Mouse (Mus musculus): Measurements from ENCODE around the gene Tecpr2. TPM values are rescaled to one million over a fixed set of nuclear protein-coding genes. Genes with fewer than 3 reads are reported as not detected.
"Not testable (repeated sequence)": the region's sequence is repeated elsewhere in the genome, so short reads cannot be mapped to it uniquely, and the experiment has no call there.

Tecpr2 gene
- polyA plus RNA-seq, 1 experiment from 2014 or later, result 5.2 TPM

DNA sequence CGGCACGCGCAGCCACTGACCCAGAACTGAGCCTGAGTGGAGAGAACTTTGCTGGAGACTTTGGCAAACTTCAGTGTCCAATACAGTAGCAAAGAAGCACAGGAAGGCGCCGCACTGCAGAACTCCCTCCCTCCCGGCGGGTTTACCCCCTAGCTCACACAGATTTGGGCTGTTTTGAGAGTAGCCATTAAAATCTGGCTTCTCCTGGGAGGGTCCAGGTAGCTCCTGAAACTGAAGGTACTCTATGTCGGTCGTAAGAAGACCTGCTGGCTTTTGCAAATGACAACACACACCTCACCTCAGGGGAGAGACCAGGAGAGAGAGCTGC, 38.2 kb upstream of the Tecpr2 start:
- no peaks in the 10 kb centered on the region for H3K27me3 ChIP-seq
- 10% methylated on average over 9 of the region's 9 CpGs for WGBS
- no peak for ATAC-seq (ENCODE audit: insufficient number of reproducible peaks, low FRiP score, low TSS enrichment, low read depth)

DNA sequence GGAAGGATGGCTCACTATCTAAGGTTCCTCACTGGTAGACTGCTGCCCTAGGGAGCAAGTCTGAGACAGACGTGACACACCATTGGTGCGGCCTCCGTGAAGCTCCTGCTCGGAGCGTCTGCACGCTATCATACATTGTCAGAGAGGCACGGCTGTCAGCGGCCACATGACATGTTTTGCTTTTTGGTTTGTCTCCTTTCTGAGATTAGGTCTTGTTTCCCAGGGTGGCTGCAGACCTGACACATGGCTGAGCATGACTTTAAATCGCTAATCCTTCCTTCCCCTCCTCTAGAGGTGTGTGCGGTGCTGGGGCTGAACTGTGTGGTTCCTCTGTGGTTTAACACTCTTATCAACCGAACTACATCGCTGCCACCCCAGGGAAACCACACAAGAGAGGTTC, 37.6 kb upstream of the Tecpr2 start:
- no peaks in the 10 kb centered on the region for H3K9me3 ChIP-seq (replicated peaks)
- peaks cover 15% of the 10 kb centered on the region for H3K36me3 ChIP-seq
- no peaks in the 10 kb centered on the region for H3K27me3 ChIP-seq
- H3K4me2 ChIP-seq (replicated peaks), result peak overlapping the region; percentile 68
- H3K4me1 ChIP-seq, result peaks cover 29% of the 10 kb centered on the region
- no peak overlapping the region for H3K9ac ChIP-seq
- no peak for ATAC-seq (ENCODE audit: insufficient number of reproducible peaks, low FRiP score, low TSS enrichment, low read depth)
- no peak overlapping the region for H3K27ac ChIP-seq (replicated peaks)
- H3K4me3 ChIP-seq (replicated peaks), result peak overlapping the region; percentile 89; the same call in 1 of the 2 replicates
- 75% methylated on average over 12 of the region's 12 CpGs for WGBS

More for the DNA sequence above, 38.2 kb upstream of the Tecpr2 start:
- Histone ChIP-seq H3K4me2 (replicated peaks) (peak overlapping the region; percentile 68), H3K9ac (peak overlapping the region; percentile 76), H3K36me3 (peaks cover 11% of the 10 kb centered on the region), H3K4me3 (replicated peaks) (peak overlapping the region; percentile 89), H3K9me3 (replicated peaks) (no peaks in the 10 kb centered on the region), H3K4me1 (peaks cover 34% of the 10 kb centered on the region), H3K27ac (replicated peaks) (peak overlapping the region; percentile 84)

DNA sequence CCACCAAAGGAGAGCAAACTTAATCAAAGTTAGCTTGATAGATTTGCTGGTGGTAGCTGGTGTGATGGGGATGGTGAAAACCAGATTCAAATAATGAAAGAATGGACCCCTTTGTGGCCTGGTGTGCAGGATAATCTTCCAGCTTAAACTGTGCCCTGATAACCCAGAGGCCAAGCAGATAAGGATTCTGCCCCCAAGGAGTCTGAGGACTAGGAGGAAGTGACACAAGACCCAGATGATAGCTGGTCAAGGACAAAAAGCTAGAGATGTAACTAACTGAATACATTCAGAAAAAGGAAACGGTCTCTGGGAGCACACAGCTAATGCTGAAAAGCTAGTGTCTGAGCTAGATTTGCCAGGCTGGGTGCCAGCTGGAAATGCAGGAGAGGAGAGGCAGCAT, 37.1 kb upstream of the Tecpr2 start:
- no peak overlapping the region for H3K4me2 ChIP-seq (replicated peaks)
- no peaks in the 10 kb centered on the region for H3K27me3 ChIP-seq
- 85% methylated on average over 1 of the region's 1 CpGs for WGBS
- no peak overlapping the region for H3K27ac ChIP-seq (replicated peaks)
- H3K4me3 ChIP-seq (replicated peaks), result no peak overlapping the region
- H3K4me1 ChIP-seq, result peaks cover 29% of the 10 kb centered on the region
- peaks cover 15% of the 10 kb centered on the region for H3K36me3 ChIP-seq
- ATAC-seq (ENCODE audit: insufficient number of reproducible peaks, low FRiP score, low TSS enrichment, low read depth), result no peak
- no peak overlapping the region for H3K9ac ChIP-seq
- no peaks in the 10 kb centered on the region for H3K9me3 ChIP-seq (replicated peaks)

DNA sequence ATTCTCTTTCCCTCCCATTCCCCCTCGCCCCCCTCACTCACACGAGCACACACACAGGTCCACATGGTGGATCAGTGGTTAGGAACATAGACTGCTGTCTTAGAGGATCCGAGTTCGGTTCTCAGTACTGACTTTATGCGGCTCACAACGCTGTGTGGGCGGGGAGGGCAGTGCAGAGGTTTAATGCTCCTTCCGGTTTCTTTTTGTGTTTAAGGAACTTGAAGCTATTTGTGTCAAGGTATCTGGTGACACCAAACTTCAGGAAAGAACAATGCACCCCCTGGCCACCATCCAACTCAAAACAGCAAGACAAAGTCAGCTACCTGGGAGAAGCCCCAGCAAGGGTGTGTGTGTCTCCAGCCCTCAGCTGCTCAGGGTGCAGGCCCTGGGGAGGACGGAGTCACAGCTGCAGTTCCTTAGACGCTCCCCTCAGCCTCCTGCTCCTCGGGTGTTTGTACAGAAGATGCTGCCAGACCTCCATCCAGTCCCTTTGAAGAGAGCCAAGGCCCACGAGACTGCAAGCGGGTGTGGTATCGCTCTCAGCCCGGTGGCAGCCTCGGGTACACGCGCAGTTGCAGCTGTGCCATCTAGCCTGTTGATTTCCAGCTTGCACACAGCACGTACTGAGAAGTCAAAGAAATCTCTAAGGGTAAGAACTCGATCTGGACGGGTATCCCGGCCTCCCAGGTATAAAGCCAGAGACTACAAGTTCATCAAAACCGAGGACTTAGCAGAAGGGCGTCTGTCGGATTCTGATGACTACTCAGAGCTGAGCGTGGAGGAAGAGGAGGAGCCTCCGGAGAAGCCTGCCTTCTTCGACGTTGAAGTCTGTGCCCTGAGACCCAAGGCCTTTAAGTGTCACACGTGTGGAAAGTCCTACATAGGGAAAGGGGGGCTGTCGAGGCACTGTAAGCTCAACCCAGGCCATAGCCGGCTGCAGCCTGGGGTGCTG, 34.0 kb upstream of the Tecpr2 start:
- Histone ChIP-seq H3K4me1 (peaks cover 26% of the 10 kb centered on the region), H3K27ac (replicated peaks) (peak overlapping the region; percentile 39; the same call in 1 of the 2 replicates), H3K36me3 (peaks cover 28% of the 10 kb centered on the region), H3K9ac (no peak overlapping the region), H3K4me3 (replicated peaks) (no peak overlapping the region), H3K4me2 (replicated peaks) (no peak overlapping the region), H3K9me3 (replicated peaks) (no peaks in the 10 kb centered on the region), H3K27me3 (no peaks in the 10 kb centered on the region)
- no peak for ATAC-seq (ENCODE audit: insufficient number of reproducible peaks, low FRiP score, low TSS enrichment, low read depth)
- 81% methylated on average over 32 of the region's 32 CpGs for WGBS

DNA sequence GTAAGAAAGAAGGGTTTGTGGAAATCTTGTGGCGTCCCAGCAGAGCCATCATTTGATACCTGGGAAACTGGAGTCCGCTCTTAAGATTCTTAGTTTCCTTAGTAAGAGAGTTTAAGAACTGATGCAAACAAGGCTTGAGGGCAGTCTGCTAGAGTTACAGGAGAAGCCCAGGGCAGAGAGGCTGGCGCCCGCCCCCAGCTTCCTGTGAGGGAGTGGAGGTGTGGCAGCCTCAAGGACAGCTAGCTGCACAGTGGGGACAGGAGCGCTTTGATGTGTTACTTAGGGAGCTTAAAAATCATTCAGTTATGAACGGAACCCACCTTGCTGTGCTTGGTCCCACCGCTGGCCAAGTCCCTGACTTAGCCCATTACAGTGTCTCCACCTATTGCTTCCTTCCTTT, 31.9 kb upstream of the Tecpr2 start:
- Histone ChIP-seq H3K36me3 (peaks cover 42% of the 10 kb centered on the region), H3K4me1 (0 out of 2 replicates have a peak, but pooled peaks cover 12% of the 10 kb centered on the region), H3K4me2 (replicated peaks) (no peak overlapping the region), H3K9me3 (replicated peaks) (no peaks in the 10 kb centered on the region), H3K9ac (no peak overlapping the region), H3K27me3 (no peaks in the 10 kb centered on the region), H3K4me3 (replicated peaks) (no peak overlapping the region), H3K27ac (replicated peaks) (no peak overlapping the region)
- ATAC-seq (ENCODE audit: insufficient number of reproducible peaks, low FRiP score, low TSS enrichment, low read depth), result no peak
- 60% methylated on average over 7 of the region's 7 CpGs for WGBS

DNA sequence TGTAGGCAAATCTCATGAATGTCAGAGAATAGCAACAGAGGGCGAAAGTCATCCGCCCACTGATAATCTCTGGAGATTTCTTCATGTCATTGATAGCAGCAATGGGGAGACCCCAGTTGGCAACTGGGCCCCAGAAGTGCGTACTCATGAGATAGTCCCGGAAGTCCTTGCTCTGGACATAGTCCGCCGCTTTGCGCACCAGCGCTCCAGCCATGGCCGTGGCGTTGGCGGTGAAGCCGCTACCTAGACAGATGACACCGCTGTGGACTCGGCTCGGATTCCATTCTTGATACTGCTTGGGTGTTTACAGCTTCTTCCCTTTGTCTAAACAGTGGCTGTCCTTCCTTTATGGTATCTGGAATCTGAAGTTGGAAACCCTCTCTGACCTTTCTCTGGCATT, 30.4 kb upstream of the Tecpr2 start:
- not testable (repeated sequence) for ATAC-seq (ENCODE audit: insufficient number of reproducible peaks, low FRiP score, low TSS enrichment, low read depth); H3K27me3 ChIP-seq; H3K9me3 ChIP-seq (replicated peaks); H3K9ac ChIP-seq; H3K27ac ChIP-seq (replicated peaks); H3K4me3 ChIP-seq (replicated peaks); H3K4me2 ChIP-seq (replicated peaks)
- Histone ChIP-seq H3K4me1 (0 out of 2 replicates have a peak, but pooled peaks cover 12% of the 10 kb centered on the region), H3K36me3 (peaks cover 50% of the 10 kb centered on the region)
- WGBS, result 97% methylated on average over 15 of the region's 15 CpGs

DNA sequence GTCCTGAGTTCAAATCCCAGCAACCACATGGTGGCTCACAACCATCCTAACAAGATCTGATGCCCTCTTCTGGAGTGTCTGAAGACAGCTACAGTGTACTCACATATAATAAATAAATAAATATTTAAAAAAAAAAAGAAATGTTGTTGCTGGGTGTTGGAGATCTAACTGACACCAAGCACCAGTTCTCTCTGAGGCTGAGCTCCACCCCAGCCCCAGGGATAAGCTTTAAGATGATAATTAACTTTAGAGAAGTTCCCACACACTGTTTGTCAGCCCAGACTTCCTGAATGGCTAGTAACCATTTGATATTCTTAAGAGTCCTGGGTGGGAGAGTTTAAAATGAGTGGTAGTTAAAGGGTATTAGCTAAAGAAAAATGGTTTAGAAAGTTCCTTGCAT, 28.8 kb upstream of the Tecpr2 start:
- no peak overlapping the region for H3K4me2 ChIP-seq (replicated peaks)
- H3K9ac ChIP-seq, result no peak overlapping the region
- peaks cover 59% of the 10 kb centered on the region for H3K36me3 ChIP-seq
- H3K27me3 ChIP-seq, result no peaks in the 10 kb centered on the region
- no peak for ATAC-seq (ENCODE audit: insufficient number of reproducible peaks, low FRiP score, low TSS enrichment, low read depth)
- H3K9me3 ChIP-seq (replicated peaks), result no peaks in the 10 kb centered on the region
- no peak overlapping the region for H3K4me3 ChIP-seq (replicated peaks)
- 0 out of 2 replicates have a peak, but pooled peaks cover 4% of the 10 kb centered on the region for H3K4me1 ChIP-seq
- H3K27ac ChIP-seq (replicated peaks), result no peak overlapping the region

DNA sequence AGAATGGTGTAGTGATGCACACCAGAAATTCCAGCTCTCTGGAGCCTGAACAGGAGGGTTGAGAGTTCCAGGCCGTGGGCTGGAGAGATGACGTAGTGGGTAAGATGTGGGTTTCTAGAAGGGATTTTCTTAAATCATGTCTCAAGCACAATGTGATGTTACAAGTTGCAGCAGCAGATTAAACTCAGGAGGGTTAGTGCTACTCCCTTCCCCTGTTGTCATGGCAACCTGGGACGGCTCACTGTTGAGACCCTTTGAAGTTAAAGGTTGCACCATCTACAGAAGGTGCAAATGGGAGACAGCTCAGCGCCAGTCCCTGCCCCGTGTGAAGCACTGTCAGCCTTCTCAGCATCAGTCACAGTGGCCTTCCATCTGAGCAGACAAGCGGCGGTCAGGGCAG, 27.8 kb upstream of the Tecpr2 start:
- no peak for ATAC-seq (ENCODE audit: insufficient number of reproducible peaks, low FRiP score, low TSS enrichment, low read depth)
- WGBS, result 66% methylated on average over 7 of the region's 7 CpGs
- no peak overlapping the region for H3K27ac ChIP-seq (replicated peaks)
- no peak overlapping the region for H3K4me3 ChIP-seq (replicated peaks)
- no peaks in the 10 kb centered on the region for H3K9me3 ChIP-seq (replicated peaks)
- no peaks in the 10 kb centered on the region for H3K4me1 ChIP-seq
- H3K27me3 ChIP-seq, result no peaks in the 10 kb centered on the region
- no peak overlapping the region for H3K4me2 ChIP-seq (replicated peaks)
- H3K9ac ChIP-seq, result no peak overlapping the region
- H3K36me3 ChIP-seq, result peaks cover 56% of the 10 kb centered on the region

DNA sequence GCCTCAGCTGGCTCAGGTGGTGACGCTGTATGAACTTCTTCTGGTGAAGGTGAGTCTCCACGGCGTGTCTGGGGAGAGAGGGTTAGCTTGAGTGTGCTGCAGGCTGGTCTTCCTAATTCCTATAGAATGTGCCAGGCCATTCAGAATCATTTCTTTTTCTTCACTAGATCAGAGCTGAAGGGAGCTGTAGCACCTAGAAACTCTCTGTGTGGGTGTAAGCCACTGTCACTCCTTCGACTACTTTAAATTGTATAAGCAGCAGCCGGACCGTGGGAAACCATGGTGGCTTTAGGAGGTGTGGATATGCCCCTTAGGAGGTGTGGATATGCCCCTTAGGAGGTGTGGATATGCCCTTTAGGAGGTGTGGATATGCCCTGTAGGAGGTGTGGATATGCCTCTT, 25.1 kb upstream of the Tecpr2 start:
- H3K4me2 ChIP-seq (replicated peaks), result no peak overlapping the region
- ATAC-seq (ENCODE audit: insufficient number of reproducible peaks, low FRiP score, low TSS enrichment, low read depth), result no peak
- 92% methylated on average over 6 of the region's 6 CpGs for WGBS
- H3K9ac ChIP-seq, result no peak overlapping the region
- no peaks in the 10 kb centered on the region for H3K9me3 ChIP-seq (replicated peaks)
- no peak overlapping the region for H3K4me3 ChIP-seq (replicated peaks)
- no peaks in the 10 kb centered on the region for H3K4me1 ChIP-seq
- peaks cover 72% of the 10 kb centered on the region for H3K36me3 ChIP-seq
- no peaks in the 10 kb centered on the region for H3K27me3 ChIP-seq
- H3K27ac ChIP-seq (replicated peaks), result no peak overlapping the region

DNA sequence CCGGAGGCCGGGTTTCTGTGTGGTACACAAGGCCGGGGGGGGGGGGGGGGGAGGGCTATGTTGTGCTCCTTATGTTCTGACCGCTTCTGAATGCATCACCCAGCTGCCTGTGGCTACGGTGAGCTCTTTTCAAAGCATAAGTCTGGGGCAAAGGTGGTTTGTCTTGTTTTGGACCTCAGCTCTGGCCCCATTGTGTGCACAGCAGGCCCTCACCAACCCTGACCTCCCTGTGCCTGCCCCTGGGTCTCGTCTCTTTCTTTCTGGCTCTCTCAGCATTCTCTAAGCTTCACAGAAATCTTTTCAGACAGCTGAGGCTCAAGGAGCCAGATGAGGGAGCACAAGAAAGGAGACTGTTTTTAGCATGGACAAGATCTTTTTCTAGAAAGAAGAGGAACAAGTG, 23.5 kb upstream of the Tecpr2 start:
- ATAC-seq (ENCODE audit: insufficient number of reproducible peaks, low FRiP score, low TSS enrichment, low read depth), result no peak
- no peak overlapping the region for H3K9ac ChIP-seq
- no peak overlapping the region for H3K4me2 ChIP-seq (replicated peaks)
- H3K27me3 ChIP-seq, result no peaks in the 10 kb centered on the region
- peaks cover 81% of the 10 kb centered on the region for H3K36me3 ChIP-seq
- H3K9me3 ChIP-seq (replicated peaks), result no peaks in the 10 kb centered on the region
- 74% methylated on average over 6 of the region's 6 CpGs for WGBS
- no peak overlapping the region for H3K27ac ChIP-seq (replicated peaks)
- no peaks in the 10 kb centered on the region for H3K4me1 ChIP-seq
- no peak overlapping the region for H3K4me3 ChIP-seq (replicated peaks)

DNA sequence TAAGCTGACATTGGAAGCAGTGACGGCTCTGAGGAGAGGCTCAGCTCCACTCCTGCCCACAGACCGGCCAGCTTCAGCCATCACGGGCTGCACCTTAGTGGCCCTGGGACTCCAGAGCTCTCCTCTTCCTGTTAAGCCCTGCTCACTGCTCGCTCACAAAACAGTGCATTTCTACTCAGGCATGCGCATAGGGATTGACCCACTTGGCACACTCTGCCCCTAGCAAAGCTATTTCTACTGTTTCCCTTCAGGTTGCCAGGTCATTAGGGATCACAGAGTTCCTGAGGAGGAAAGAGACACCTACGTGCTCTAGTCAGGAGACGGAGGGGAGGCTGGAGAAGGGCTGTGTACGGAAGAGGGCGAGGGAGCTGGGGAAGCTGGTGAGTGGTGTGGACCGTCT, 23.1 kb upstream of the Tecpr2 start:
- WGBS, result 83% methylated on average over 10 of the region's 10 CpGs
- H3K4me3 ChIP-seq (replicated peaks), result no peak overlapping the region
- H3K27me3 ChIP-seq, result no peaks in the 10 kb centered on the region
- peaks cover 83% of the 10 kb centered on the region for H3K36me3 ChIP-seq
- no peak overlapping the region for H3K9ac ChIP-seq
- no peaks in the 10 kb centered on the region for H3K4me1 ChIP-seq
- H3K27ac ChIP-seq (replicated peaks), result no peak overlapping the region
- no peak overlapping the region for H3K4me2 ChIP-seq (replicated peaks)
- no peaks in the 10 kb centered on the region for H3K9me3 ChIP-seq (replicated peaks)
- ATAC-seq (ENCODE audit: insufficient number of reproducible peaks, low FRiP score, low TSS enrichment, low read depth), result no peak

DNA sequence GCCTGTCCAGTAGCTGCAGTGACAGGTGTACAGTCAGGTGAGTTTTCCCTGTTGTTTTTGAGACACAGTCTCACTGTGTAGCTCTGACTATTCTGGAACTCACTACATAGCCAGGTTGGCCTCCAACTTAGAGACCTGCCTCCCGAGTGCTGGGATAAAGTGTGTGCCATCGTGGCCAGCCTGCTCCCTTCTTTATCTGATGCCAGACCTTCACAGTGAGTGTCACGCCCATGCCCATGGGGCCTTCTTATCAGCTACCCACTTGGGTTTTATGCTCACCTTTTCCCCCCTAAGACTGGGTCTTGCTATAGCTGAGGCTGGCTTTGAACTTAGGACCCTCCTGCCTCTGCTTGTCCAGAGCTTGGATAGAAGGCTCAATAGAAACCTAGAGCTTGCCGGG, 19.0 kb upstream of the Tecpr2 start:
- no peak overlapping the region for H3K27ac ChIP-seq (replicated peaks)
- ATAC-seq (ENCODE audit: insufficient number of reproducible peaks, low FRiP score, low TSS enrichment, low read depth), result no peak
- no peaks in the 10 kb centered on the region for H3K27me3 ChIP-seq
- H3K4me2 ChIP-seq (replicated peaks), result no peak overlapping the region
- H3K9ac ChIP-seq, result no peak overlapping the region
- H3K4me3 ChIP-seq (replicated peaks), result no peak overlapping the region
- WGBS, result 90% methylated on average over 4 of the region's 4 CpGs
- H3K36me3 ChIP-seq, result peaks cover 87% of the 10 kb centered on the region
- H3K9me3 ChIP-seq (replicated peaks), result no peaks in the 10 kb centered on the region
- H3K4me1 ChIP-seq, result no peaks in the 10 kb centered on the region
